Mouse (Mus musculus): Measurements from ENCODE around the gene Lrguk. TPM values are rescaled to one million over a fixed set of nuclear protein-coding genes. Genes with fewer than 3 reads are reported as not detected.

Gene Lrguk
- total RNA-seq, 1 experiment from 2014 or later, result 2.8 TPM

DNA sequence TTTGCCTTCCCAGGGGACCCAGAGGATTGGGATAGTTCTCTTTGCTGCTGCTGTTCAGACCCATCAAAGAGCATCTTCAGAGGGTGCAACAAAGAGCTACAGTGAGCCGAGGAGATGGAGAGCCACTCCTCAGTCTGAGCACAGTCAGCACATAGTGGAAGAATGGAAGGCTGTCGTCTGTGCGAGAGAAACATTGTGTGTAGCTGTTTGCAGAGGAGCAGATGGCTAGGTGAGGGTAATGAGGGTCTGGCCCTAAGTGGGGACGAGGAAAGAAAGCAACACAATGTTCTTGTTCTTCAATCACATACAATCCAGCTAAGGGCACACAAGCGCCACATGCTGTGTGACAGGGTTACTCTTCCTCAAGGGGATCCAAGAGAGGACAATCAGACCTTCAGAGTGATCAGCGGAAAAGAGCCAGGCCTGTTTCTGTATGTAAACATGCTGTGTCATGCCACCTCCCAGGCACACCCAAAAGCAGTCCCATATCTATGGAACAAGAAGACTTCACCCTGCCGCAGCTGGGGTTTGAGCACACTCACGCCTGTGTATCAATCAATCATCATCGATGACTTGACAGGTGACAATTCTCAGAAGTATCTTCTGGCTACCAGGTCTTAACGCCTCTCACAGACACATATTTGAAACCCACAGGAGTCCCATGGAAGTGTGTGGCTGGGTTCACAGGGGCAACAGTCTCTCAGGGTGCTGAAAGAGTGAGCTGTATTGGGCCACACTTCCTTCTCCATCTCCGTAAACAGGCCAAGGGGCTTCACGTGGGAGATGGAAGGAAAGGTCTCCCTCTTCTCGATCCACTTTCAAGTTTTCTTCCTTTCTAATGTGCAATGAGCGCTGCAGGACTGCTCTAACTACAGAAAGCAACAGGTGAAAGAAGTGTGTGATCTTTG, 127.8 kb downstream of the Lrguk start:
- no peak for ATAC-seq (replicated peaks in 1 of 2; ENCODE audit: insufficient read depth in 1 of 2, low FRiP score in 2 of 2, low TSS enrichment in 1 of 2, low read depth in 1 of 2, poor library complexity in 2 of 2, severe bottlenecking in 2 of 2)

DNA sequence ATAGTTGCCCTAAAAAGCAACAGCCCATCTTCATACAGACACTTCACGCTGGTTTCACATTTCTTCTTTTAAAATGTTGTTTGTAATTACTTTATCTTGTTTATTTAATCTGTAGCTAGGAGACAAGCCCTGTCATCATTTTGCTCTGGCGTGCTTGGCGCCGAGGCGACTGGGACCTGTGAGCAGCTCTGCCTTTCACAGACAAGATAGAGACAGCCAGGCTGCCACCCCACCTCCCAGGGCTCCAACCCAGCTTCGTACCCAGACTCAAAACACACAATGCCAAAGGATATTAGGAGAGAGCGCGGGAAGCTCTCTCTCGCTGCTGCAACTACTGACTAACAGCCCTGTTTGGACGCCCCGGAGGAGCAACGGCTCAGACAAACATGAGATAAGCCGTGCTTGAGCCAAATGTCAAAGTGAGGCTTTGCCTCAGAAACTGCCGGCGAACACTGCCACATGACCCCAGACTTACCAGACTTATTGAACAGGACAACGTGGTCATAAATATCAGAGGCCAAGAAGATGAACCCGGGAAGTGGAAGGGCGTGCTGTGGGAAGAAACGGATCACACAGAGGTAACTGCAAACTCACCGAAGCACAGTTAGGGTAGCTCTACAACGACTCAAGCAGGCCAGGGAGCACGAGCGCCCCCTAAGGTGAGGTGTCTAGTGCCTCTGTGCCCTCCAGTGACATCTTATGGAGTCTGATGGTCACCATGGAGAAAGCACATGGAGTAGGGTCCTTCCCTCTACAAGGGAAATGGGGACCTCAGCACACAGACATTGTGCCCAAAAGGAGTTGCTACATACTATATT, 131.0 kb downstream of the Lrguk start:
- no peak for ATAC-seq (replicated peaks in 1 of 2; ENCODE audit: insufficient read depth in 1 of 2, low FRiP score in 2 of 2, low TSS enrichment in 1 of 2, low read depth in 1 of 2, poor library complexity in 2 of 2, severe bottlenecking in 2 of 2)

DNA sequence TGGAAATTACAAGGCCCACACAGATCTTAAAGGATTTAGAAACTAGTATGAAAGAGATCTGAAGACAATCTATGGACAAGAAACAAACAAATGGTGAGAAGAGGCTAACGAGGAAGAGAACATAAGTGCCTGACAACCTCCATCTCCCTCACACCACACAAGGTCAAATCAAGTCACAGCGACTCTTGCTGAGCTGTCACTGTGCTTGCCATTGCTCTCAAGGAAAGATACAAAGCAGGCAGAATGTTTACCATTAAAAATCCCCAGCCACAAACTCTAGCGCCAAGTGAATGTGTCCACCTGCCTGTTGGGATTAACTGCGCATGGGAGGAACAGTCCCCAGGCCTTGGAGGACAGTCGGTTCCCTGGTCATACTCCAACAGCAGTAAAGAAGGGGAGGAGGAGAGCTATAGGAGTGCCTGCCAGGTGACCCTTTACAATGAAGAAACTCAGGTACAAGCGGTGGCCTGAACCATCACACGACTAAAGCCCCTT, 131.6 kb downstream of the Lrguk start:
- no peak for ATAC-seq (replicated peaks in 1 of 2; ENCODE audit: insufficient read depth in 1 of 2, low FRiP score in 2 of 2, low TSS enrichment in 1 of 2, low read depth in 1 of 2, poor library complexity in 2 of 2, severe bottlenecking in 2 of 2)

DNA sequence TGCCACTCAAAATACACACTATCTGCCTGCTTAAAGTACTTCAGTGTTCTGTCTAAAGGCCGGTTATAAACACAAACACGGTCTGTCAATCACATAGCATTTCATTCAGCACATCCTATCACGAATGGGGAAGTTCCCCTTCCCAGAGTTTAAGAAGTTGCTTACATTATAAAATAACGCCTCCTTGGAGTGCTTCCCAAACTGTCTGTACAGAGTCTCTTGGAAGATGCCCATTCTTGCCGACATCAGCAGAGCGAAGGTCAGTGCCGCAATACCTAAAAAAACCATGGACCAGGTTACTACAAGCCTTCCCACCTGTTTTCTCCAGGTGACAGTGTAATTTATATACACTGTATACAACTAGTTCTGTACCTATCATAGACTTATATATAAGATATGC, 132.3 kb downstream of the Lrguk start:
- no peak for ATAC-seq (replicated peaks in 1 of 2; ENCODE audit: insufficient read depth in 1 of 2, low FRiP score in 2 of 2, low TSS enrichment in 1 of 2, low read depth in 1 of 2, poor library complexity in 2 of 2, severe bottlenecking in 2 of 2)

DNA sequence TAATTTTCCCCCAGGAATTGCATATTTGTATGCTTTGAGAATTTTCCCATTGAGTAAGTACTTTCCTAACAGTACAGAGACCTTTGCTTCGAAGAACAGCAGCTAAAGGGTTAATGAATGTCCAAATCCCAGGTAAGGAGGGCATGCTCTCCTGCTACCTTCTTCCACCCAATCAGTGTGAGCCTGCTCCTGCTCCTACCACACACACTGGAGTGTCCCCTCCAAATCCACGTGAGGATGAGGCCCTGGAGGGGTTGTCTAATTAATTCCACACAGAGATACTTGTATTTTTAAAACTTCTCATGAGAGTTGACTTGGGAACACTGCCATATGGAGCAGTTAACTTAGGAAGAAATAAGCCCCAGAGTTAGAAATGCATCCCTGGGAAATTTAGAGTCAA, 133.4 kb downstream of the Lrguk start:
- ATAC-seq (replicated peaks in 1 of 2; ENCODE audit: insufficient read depth in 1 of 2, low FRiP score in 2 of 2, low TSS enrichment in 1 of 2, low read depth in 1 of 2, poor library complexity in 2 of 2, severe bottlenecking in 2 of 2), result no peak

DNA sequence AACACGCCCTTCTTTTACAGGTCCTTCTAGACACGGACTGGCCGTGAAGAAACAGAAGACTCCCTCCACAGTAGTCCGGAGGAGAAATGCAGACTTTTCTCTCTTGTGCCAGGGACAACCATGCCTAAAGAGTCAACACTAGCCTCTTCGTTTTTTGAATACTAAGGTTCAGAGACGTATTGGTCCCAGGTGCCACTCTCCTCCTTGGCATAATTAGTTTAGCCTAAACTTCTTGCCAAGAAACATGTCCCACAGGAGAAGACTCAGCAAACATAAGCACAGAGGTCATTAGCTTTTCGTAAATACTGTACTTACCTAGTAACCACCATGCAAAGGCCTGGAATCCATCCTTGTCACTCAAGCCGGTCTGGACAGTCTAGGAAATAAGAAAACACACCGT, 133.8 kb downstream of the Lrguk start:
- no peak for ATAC-seq (replicated peaks in 1 of 2; ENCODE audit: insufficient read depth in 1 of 2, low FRiP score in 2 of 2, low TSS enrichment in 1 of 2, low read depth in 1 of 2, poor library complexity in 2 of 2, severe bottlenecking in 2 of 2)

DNA sequence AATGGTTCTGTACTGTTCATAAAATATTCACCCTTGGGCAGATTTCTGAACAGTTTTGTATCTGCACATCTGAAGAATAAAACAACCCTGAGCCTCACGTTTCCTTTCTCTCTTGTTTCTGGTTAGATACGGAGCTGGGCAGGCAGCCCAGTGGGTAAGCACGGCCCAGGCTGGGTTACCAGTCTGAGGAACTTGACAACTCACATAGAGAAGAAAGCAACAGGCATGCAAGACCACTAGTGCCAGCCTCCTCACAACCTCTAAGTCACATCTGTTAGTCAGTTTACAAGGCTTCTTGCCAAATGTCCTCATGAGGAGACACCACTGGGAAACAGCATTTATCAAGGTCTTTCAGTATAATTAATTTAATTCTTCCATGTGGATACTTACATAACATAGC, 139.6 kb downstream of the Lrguk start:
- peak; percentile 46 to 60 for ATAC-seq (replicated peaks in 1 of 2; ENCODE audit: insufficient read depth in 1 of 2, low FRiP score in 2 of 2, low TSS enrichment in 1 of 2, low read depth in 1 of 2, poor library complexity in 2 of 2, severe bottlenecking in 2 of 2)

DNA sequence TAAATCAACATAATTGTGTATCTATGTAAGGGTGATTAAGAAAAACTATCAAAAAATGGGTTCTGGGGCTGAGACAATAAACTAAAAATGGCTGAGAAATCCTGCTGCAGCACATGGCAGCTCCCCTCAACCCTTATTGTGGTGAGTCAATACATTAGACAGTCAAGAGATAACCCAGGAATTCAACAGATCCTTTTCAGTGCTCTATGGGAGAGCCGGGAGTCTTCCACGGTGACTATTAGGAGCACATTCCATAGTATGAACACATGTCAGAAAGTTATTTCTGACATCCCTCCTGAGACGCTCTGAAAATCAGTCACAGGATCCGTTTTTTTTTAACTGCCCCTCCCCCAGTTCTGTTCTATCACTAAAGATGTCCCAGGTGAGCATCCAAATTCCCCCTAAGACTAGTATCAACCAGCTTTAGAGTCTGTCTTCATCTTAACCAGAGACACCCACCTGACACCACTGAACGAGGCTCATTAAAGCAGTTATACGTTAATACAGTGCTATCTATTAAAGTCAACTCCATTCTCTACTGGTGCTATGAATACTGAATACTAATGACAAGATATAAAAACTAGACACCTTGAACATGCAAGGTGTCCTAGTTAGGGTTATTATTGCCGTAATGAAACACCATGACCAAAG, 141.7 kb downstream of the Lrguk start:
- ATAC-seq (replicated peaks in 1 of 2; ENCODE audit: insufficient read depth in 1 of 2, low FRiP score in 2 of 2, low TSS enrichment in 1 of 2, low read depth in 1 of 2, poor library complexity in 2 of 2, severe bottlenecking in 2 of 2), result no peak

DNA sequence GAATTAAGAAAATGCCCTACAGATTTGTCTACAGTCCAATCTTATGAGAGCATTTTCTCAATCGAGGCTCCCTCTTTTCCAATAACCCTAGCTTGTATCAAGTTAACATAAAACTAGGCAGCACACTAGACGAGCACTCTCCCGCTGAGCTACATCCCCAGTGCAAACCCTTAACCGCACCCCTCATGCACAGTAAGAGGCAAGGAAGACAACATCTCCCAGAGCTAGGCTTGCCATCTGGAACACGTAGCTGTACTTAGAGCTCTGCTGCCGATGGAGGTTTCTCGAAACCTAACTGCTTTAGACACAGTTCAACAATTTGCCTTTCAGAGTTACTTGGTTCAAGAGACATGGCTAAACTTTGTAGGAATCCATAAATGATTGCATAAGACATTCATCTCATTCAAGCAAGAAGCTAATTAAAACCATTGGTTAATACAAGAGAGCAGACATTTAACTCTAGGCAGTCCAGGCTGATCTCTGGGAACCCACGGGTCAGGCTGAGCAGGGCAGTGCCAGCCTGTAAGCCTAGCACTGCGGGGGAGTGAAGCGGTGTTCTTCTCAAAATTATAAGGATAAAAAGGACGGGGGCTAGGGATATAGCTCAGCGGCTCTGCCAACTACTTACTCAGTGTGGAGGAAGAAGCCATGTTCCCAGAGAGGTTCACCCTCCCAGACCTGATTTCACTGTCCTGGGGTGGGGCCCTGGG, 142.7 kb downstream of the Lrguk start:
- ATAC-seq (replicated peaks in 1 of 2; ENCODE audit: insufficient read depth in 1 of 2, low FRiP score in 2 of 2, low TSS enrichment in 1 of 2, low read depth in 1 of 2, poor library complexity in 2 of 2, severe bottlenecking in 2 of 2), result no peak

DNA sequence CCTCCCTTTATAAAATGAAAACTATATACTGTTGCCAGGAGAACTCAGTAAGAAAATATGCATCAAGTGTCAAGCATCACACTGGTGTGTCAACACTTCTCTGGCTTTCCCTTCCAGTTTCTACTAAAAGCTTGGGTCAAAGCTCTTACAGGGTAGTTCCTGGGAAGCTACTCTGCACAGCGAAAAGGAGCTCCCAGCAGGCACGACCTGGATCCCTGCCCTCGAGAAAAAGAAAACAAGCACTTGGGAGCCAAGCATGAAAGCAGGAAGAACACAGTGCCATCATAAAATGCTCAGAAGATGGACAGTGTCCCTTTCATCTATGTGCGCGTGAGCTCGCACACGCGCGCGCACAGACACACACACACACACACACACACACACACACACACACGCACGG, 144.0 kb downstream of the Lrguk start:
- no peak for ATAC-seq (replicated peaks in 1 of 2; ENCODE audit: insufficient read depth in 1 of 2, low FRiP score in 2 of 2, low TSS enrichment in 1 of 2, low read depth in 1 of 2, poor library complexity in 2 of 2, severe bottlenecking in 2 of 2)

DNA sequence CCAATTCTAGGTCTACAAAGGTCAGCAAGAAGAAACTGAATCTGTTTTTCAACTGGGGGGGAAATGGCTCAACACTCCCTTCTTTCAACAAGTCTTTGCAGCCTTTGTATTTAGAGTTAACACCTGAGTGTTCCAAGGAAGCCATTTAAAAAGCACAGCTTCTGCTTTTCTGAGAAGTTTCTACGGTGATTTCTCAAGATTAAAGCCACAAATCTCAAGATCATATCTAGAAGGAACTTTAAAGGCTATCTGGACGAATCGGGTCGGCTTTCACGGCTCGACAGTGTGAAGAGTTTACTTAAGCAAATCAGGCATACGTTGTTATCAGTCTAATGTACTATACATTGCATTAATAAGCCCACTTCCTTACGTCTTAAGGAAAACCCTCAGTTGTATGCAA, 145.5 kb downstream of the Lrguk start:
- no peak for ATAC-seq (replicated peaks in 1 of 2; ENCODE audit: insufficient read depth in 1 of 2, low FRiP score in 2 of 2, low TSS enrichment in 1 of 2, low read depth in 1 of 2, poor library complexity in 2 of 2, severe bottlenecking in 2 of 2)

DNA sequence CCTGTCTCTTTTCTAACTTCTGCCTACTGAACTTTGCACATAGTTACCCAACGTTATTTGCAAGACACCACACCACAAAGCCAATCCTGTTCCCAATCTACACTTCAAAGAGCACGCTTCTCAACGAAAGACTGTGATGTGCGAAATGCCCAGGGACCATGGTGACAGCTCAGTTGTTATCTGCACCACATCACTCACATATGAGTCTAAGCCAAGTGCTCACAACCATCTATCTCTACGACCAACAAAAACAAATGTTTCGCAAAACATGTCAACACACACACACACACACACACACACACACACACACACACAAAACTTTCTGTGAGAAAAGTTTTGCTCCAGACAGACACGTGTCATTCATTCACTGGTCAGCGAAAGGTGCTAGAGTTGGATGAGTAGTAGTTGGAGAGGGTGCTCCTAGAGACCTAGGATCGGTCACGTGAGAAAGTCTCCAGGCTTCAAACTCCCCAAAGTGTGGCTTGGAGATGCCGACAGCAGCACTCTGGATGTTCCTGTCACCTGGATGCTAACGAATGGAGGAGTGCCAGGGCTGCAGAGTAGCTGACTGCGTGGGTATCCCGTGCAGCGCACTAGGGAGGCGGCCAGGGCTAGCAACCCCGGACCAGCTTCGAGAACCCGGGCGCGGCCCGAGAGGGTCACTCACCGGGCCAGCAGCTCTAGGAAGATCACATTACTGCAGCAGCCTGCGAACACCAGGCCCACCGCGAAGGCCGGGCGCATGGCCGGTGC, 147.0 kb downstream of the Lrguk start:
- ATAC-seq (replicated peaks in 1 of 2; ENCODE audit: insufficient read depth in 1 of 2, low FRiP score in 2 of 2, low TSS enrichment in 1 of 2, low read depth in 1 of 2, poor library complexity in 2 of 2, severe bottlenecking in 2 of 2), result no peak; a peak in 1 of 4 replicates

DNA sequence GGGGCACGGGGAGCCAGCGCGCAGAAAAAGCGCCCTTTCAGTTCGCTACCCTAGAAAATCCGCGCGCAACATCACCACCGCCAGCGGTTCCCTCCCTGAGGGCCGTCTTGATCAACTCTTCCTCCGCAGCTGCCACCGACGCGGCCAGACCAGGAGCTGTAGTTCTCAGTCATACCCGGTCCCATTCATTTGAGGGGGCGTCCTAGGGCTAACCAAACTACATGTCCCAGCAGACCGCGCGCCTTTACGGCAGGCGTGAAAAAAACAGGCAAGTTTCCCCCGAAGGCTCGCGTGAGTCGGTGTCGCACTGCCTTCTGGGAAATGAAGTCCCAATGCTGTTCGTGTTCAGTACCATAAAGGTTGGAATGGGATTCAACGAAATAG, 147.6 kb downstream of the Lrguk start, which contains the start of gene Slc35b4:
Gene Slc35b4 (minus strand): TSS at position 248 of the 384 bp plus-strand sequence.
- peak; percentile 97 to 98 for ATAC-seq (replicated peaks in 1 of 2; ENCODE audit: insufficient read depth in 1 of 2, low FRiP score in 2 of 2, low TSS enrichment in 1 of 2, low read depth in 1 of 2, poor library complexity in 2 of 2, severe bottlenecking in 2 of 2)

DNA sequence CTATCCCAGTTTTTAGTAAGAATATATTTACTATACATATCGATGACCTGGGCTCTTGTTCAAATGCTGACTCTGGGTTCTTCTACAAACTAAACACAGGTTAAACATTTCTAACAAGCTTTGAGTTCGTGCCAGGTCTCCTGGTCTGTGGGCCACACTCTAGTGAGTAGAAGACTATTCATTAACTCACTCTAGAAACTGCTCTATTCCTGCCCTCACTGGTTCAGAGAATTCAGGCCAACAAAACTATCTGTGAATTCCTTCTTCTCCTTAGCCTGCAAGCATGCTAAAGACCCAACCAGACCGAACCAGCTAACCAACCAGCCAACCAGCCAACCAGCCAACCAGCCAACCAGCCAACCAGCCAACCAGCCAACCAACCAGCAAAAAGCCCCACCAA, 149.8 kb downstream of the Lrguk start:
- no peak for ATAC-seq (replicated peaks in 1 of 2; ENCODE audit: insufficient read depth in 1 of 2, low FRiP score in 2 of 2, low TSS enrichment in 1 of 2, low read depth in 1 of 2, poor library complexity in 2 of 2, severe bottlenecking in 2 of 2)

DNA sequence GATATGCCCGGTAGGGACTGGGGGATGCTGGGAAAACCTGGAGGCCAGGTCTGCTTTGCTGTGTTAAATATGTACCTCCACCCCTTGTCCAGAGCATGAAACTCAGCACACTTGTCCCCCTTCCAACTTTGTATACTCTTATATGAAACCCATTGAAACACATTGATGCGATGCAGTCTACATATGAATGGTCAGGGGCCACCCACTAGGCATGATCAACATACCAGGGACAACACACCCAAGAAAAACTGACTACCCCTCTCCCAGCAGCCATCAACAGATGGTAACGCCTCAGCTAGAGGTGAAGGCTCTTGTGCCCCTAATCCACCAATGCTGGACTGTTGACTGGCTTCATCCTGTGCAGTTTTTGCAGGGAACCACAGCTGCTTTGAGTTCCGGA, 150.7 kb downstream of the Lrguk start:
- ATAC-seq (replicated peaks in 1 of 2; ENCODE audit: insufficient read depth in 1 of 2, low FRiP score in 2 of 2, low TSS enrichment in 1 of 2, low read depth in 1 of 2, poor library complexity in 2 of 2, severe bottlenecking in 2 of 2), result no peak

DNA sequence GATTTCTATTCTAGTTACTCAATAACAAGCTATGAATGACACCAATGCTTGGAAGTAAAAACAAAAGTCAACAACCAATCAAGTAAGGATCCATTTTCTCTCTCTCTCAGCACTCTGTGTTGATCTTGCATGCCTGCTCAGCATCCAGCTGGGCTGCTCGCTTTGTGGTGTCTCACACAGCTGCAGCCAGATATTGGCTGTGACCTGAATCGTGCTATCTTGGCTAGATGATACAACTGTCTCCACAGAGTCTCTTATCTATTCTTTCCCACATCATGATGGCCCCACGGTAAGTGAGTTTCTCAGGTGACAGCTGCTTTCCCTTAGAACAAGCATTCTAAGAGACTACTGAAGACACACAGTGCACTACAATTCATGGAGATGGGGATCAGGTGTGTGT, 152.7 kb downstream of the Lrguk start:
- ATAC-seq (replicated peaks in 1 of 2; ENCODE audit: insufficient read depth in 1 of 2, low FRiP score in 2 of 2, low TSS enrichment in 1 of 2, low read depth in 1 of 2, poor library complexity in 2 of 2, severe bottlenecking in 2 of 2), result no peak

DNA sequence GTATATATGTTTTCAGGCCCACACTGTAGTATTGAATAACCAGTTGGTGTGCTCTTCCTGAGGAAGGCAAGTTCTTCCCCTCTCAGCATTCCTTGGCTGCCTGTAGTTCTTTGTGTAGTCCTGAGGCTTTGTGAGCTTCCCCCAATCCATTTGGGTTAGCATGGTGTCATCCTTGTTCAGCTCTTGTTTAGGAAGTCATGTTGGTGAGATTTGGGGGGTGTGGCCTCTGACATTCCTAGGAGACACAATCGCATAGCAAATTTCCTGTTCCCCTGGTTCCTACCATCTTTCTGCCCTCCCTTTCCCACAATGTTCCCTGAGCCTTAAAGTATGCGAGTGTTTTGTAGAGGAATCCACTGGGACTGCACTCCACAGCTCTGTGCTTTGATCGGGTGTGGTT, 154.1 kb downstream of the Lrguk start:
- ATAC-seq (replicated peaks in 1 of 2; ENCODE audit: insufficient read depth in 1 of 2, low FRiP score in 2 of 2, low TSS enrichment in 1 of 2, low read depth in 1 of 2, poor library complexity in 2 of 2, severe bottlenecking in 2 of 2), result no peak
